Mouse (Mus musculus) ES-Bruce4 (cell line): ENCODE measurements around the gene Ifna9. TPM values are rescaled to one million over a fixed set of nuclear protein-coding genes. Genes with fewer than 3 reads are reported as not detected.

Source experiments
- H3K27ac ChIP-seq: 2 replicates; pipeline ENCODE4 v1.5.1; 2012; ENCODE audit warnings: low read length, inconsistent platforms; ENCODE audit not compliant: insufficient read depth
- H3K27me3 ChIP-seq: 2 replicates; pipeline ENCODE4 v1.6.1; 2012; ENCODE audit warnings: mild to moderate bottlenecking, low read length, inconsistent platforms; ENCODE audit not compliant: control insufficient read depth, poor library complexity, insufficient read depth, severe bottlenecking
- H3K36me3 ChIP-seq: 2 replicates; pipeline ENCODE4 v1.6.1; 2012; ENCODE audit warnings: inconsistent platforms, mild to moderate bottlenecking, low read length, moderate library complexity; ENCODE audit not compliant: control insufficient read depth, poor library complexity, insufficient read depth, severe bottlenecking
- H3K4me1 ChIP-seq: one replicate; pipeline ENCODE4 v1.8.1; 2011; ENCODE audit warnings: low read length; ENCODE audit not compliant: control insufficient read depth, insufficient read depth
- H3K4me3 ChIP-seq: 2 replicates; pipeline ENCODE4 v1.5.1; 2011; ENCODE audit warnings: low read depth, mild to moderate bottlenecking, low read length
- H3K9ac ChIP-seq: 2 replicates; pipeline ENCODE4 v1.6.1; 2012; ENCODE audit warnings: low read depth, mild to moderate bottlenecking, inconsistent platforms; ENCODE audit not compliant: poor library complexity, severe bottlenecking
- H3K9me3 ChIP-seq: replicated peaks from 2 replicates; pipeline ENCODE4 v1.6.1; 2012; ENCODE audit warnings: mild to moderate bottlenecking, low read length, inconsistent platforms; ENCODE audit not compliant: control insufficient read depth, poor library complexity, insufficient read depth, severe bottlenecking
- CTCF ChIP-seq: IDR thresholded peaks from one replicate; pipeline ENCODE4 v1.8.1; 2011; ENCODE audit warnings: low read depth, low read length
- EP300 ChIP-seq: IDR thresholded peaks from 2 replicates; pipeline ENCODE4 v1.6.1; 2011; ENCODE audit warnings: low read depth, low read length; ENCODE audit not compliant: insufficient read depth
- POLR2A ChIP-seq: IDR thresholded peaks from one replicate; pipeline ENCODE4 v1.8.1; 2011; ENCODE audit warnings: low read length; ENCODE audit not compliant: insufficient read depth
- polyA plus RNA-seq: library from polyadenylated mRNA; stranded (reverse); fragments of >200 nt; gene quantifications from 2 replicates; pipeline ENCODE4 v1.2.4, GENCODE M21; 2011; ENCODE audit warnings: low read depth; ENCODE audit not compliant: missing spikeins, insufficient read depth, insufficient read length

Gene Ifna9
- polyA plus RNA-seq: not detected in 2 replicates

- H3K9ac ChIP-seq: no peak within 1 kb of the TSS
- no peaks in the 10 kb centered on the region for H3K36me3 ChIP-seq
- no peaks in the 10 kb centered on the region for H3K27me3 ChIP-seq
- H3K4me1 ChIP-seq: no peaks in the 10 kb centered on the region
- H3K27ac ChIP-seq: no peak within 1 kb of the TSS
- TF ChIP-seq EP300 (no peak), POLR2A (no peak), CTCF (no peak)
- no peak within 1 kb of the TSS for H3K4me3 ChIP-seq
- H3K9me3 ChIP-seq: no peaks in the 10 kb centered on the region
Measured at GRCm38 (mm10) chr4:88592285-88592684, at the start of gene Ifna9. TSS of gene Ifna9 (minus strand) at chr4:88592385.

DNA sequence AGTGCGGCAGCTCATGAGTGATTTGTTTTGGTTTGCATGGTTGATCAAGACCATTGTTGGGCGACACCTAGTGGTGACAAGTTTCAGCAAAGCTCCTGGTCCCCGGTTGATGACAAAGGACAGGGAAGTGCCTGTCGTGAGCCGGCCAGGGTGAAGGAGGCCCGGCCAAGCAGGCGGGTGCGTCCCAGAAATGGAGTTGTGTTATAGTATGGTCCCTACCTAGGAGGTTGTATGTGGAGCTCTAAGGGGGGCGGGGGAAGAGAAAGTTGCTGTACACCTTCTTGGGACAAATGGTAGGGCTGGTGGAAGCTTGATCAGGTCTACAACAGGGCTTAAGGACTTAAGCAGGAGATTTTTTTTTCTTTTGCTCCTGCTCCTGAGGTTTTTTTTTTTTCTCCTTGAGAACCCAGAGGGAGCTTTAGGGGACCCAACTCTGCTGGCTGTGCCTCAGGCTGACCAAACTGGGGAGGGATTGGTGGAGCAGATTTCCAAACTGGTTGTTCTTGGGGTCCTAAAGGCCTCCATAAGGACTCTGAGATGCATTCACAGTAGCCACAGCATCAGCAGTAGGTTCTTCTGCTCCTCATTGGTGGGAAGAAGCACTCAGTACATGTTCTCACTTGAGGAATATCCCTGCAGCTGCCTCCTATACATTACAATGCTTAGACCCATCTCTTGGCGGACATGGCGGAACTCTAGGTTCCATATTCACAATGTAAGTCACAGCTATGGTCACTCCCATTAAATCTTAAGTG, 49.1 kb upstream of the Ifna9 start:
- Histone ChIP-seq H3K9ac (no peak overlapping the region), H3K27ac (no peak overlapping the region), H3K9me3 (peaks cover 11% of the 10 kb centered on the region), H3K36me3 (no peaks in the 10 kb centered on the region), H3K4me1 (no peaks in the 10 kb centered on the region), H3K27me3 (no peaks in the 10 kb centered on the region), H3K4me3 (no peak overlapping the region)
- TF ChIP-seq POLR2A (no peak), EP300 (no peak), CTCF (peak; percentile 39)

DNA sequence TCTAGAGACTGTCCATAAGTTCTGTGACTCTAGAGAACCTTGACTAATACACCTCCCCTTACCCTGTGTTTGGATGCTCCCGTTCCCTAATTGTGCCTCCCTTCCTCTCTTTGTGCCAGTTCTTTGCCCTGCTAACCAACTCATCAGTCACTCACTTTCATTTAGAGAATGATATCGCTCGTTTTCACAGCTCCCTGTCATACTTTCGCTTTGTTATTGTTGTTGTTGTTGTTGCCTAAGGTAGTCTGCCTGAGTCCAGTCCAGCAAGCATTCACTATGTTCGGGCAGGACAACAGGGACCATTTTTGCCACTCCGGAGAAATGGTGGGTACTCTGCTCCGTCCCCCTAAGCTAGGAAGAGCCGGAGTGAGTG, 48.5 kb upstream of the Ifna9 start:
- H3K9ac ChIP-seq: no peak overlapping the region

DNA sequence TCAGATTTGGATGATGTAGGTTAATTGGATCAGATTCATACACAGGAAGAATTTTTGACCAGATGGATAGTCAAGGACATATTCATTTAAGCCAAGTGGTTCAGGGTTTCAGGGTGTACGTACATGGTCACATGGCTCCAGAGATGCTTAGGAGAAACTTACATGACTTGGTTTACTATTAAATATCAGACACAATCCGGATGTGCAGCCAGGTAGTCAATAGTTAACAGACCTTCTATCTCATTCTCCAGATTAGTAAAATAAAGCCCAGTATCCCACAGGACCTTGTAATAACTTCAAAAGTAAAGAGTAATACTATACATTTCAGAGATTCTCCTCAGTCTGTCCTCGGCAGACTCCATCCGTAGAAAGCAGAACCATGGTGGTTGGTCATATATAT, 42.1 kb upstream of the Ifna9 start, which contains the start of gene C87499:
TSS of gene C87499 (minus strand) at position 101 of the 400 bp plus-strand sequence.
- Histone ChIP-seq H3K27me3 (no peaks in the 10 kb centered on the region), H3K9ac (no peak within 1 kb of the TSS), H3K4me1 (no peaks in the 10 kb centered on the region), H3K9me3 (no peaks in the 10 kb centered on the region), H3K36me3 (no peaks in the 10 kb centered on the region), H3K4me3 (no peak within 1 kb of the TSS), H3K27ac (no peak within 1 kb of the TSS)
- TF ChIP-seq CTCF: no peak
- TF ChIP-seq POLR2A: no peak
- no peak for TF ChIP-seq EP300

More for the DNA sequence above, 48.5 kb upstream of the Ifna9 start:
- Histone ChIP-seq H3K4me3 (no peak overlapping the region), H3K27ac (no peak overlapping the region), H3K36me3 (no peaks in the 10 kb centered on the region), H3K9me3 (peaks cover 11% of the 10 kb centered on the region), H3K4me1 (no peaks in the 10 kb centered on the region), H3K27me3 (no peaks in the 10 kb centered on the region)
- no peak for TF ChIP-seq EP300
- TF ChIP-seq CTCF: no peak
- TF ChIP-seq POLR2A: no peak

GRCm38 (mm10) chr4:88603276-88603675, 11.1 kb upstream of the Ifna9 start, which contains the start of gene Ifna12:
TSS of gene Ifna12 (minus strand) at chr4:88603376.
- no peaks in the 10 kb centered on the region for H3K9me3 ChIP-seq
- no peak within 1 kb of the TSS for H3K4me3 ChIP-seq
- H3K27ac ChIP-seq: no peak within 1 kb of the TSS
- TF ChIP-seq POLR2A: no peak
- no peak for TF ChIP-seq CTCF
- no peak for TF ChIP-seq EP300
- no peaks in the 10 kb centered on the region for H3K27me3 ChIP-seq
- no peaks in the 10 kb centered on the region for H3K36me3 ChIP-seq
- H3K4me1 ChIP-seq: no peaks in the 10 kb centered on the region
- no peak within 1 kb of the TSS for H3K9ac ChIP-seq

GRCm38 (mm10) chr4:88571698-88572097, 20.5 kb downstream of the Ifna9 start, which contains the start of gene Ifna14:
TSS of gene Ifna14 (minus strand) at chr4:88571798.
- no peaks in the 10 kb centered on the region for H3K4me1 ChIP-seq
- no peak within 1 kb of the TSS for H3K27ac ChIP-seq
- TF ChIP-seq POLR2A (no peak), CTCF (no peak), EP300 (no peak)
- no peaks in the 10 kb centered on the region for H3K27me3 ChIP-seq
- no peaks in the 10 kb centered on the region for H3K36me3 ChIP-seq
- H3K4me3 ChIP-seq: no peak within 1 kb of the TSS
- H3K9me3 ChIP-seq: no peaks in the 10 kb centered on the region
- H3K9ac ChIP-seq: no peak within 1 kb of the TSS
